Mouse (Mus musculus) bone marrow macrophage, adult 2 months (primary cell): Measurements from ENCODE around the gene Vegfb.

Experiments used
- CTCF ChIP-seq: IDR thresholded peaks from 2 replicates; pipeline ENCODE4 v1.5.1; 2012; ENCODE audit warnings: low read depth, mild to moderate bottlenecking, low read length, moderate library complexity
- POLR2A ChIP-seq: IDR thresholded peaks from 2 replicates; pipeline ENCODE4 v1.6.1; 2012; ENCODE audit warnings: mild to moderate bottlenecking, low read depth, low read length, borderline replicate concordance

GRCm38 (mm10) chr19:6969665-6970381 is 17.6 kb downstream of the Vegfb start:
- TF ChIP-seq CTCF (peak; percentile 63), POLR2A (no peak)
